Mouse (Mus musculus) lung, postnatal 25 days (tissue): ENCODE measurements around the gene 1700008P02Rik.
"Not testable (repeated sequence)": the region's sequence is repeated elsewhere in the genome, so short reads cannot be mapped to it uniquely, and the experiment has no call there.

ENCODE experiments used
- DNase-seq: peaks from one replicate; pipeline ENCODE4 v3.0.0; 2022; ENCODE audit warnings: low spot score

The 1700008P02Rik gene

GRCm38 (mm10) chr3:6620343-6620742, at the start of gene 1700008P02Rik:
Gene 1700008P02Rik (minus strand): TSS chr3:6620443.
- no peak for DNase-seq

- DNase-seq: no peak
Measured at GRCm38 (mm10) chr3:6649411-6649810, 29.2 kb upstream of the 1700008P02Rik start.

GRCm38 (mm10) chr3:6638151-6638550, 17.9 kb upstream of the 1700008P02Rik start:
- not testable (repeated sequence) for DNase-seq

GRCm38 (mm10) chr3:6634256-6634655, 14.0 kb upstream of the 1700008P02Rik start:
- DNase-seq: no peak

- DNase-seq: no peak
Measured at GRCm38 (mm10) chr3:6617881-6618280, 2.4 kb downstream of the 1700008P02Rik start.
